Mouse (Mus musculus) testis, postnatal 14 days (tissue): ENCODE measurements at regions not wholly inside any gene's neighbourhood (a gene's known extent, or its start where the extent isn't known, plus 50 kb on each side); places are given as distances from the start of the nearest gene placed in this dataset.
"Not testable (repeated sequence)": the region's sequence is repeated elsewhere in the genome, so short reads cannot be mapped to it uniquely, and the experiment has no call there.

Experiments used
- DNase-seq: peaks from one replicate; pipeline ENCODE4 v3.0.0; 2021; ENCODE audit warnings: low spot score

DNA sequence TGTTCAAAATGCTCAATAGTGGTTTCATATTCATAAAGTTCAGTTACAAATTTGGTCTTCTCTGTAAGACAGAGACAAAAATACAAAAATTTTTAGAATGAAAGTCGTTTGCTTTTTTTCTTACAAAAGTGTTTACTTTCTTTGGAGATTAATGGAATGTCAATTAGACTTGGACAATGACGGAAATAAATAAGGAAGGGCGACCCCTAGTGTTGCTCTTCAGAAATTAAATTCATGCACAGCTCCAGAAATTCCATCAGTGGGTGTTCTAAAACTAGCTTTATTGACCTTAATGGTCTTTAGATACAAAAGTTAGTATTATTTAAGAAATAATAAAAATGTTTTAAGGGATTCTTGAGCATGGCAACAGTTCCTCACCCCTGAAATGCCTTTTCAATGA lies 141.8 kb upstream of the Lama2 start:
- no peak for DNase-seq

- DNase-seq = no peak
Measured at GRCm38 (mm10) chr10:27802368-27802767, 182.8 kb upstream of the Lama2 start.

DNA sequence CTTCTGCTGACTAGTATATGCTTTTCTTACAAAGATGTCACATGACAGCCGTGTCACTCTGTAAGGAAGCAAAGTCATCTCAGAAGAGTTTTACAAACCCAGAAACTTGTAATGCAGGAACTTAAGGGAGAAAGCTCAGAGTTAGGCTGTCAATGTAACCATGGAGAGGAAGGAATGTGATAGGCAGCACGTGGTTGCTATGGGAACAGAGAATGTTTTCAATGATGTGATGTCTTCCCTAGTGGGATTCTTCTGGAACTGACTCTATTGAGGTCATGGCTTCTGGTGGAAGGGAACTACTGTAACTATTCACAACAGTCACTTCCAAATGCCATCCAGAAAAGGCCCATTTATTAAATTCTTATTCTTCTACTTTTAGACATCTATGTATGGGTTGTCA lies 190.0 kb upstream of the Lama2 start:
- DNase-seq = no peak

GRCm38 (mm10) chr10:27825671-27826070 lies 206.1 kb upstream of the Lama2 start:
- DNase-seq = not testable (repeated sequence)

GRCm38 (mm10) chr10:27828346-27828745 lies 208.8 kb upstream of the Lama2 start:
- no peak for DNase-seq

GRCm38 (mm10) chr10:27838666-27839065 lies 219.1 kb upstream of the Lama2 start:
- no peak for DNase-seq

GRCm38 (mm10) chr10:27841042-27841709 lies 221.6 kb upstream of the Lama2 start:
- no peak for DNase-seq

DNA sequence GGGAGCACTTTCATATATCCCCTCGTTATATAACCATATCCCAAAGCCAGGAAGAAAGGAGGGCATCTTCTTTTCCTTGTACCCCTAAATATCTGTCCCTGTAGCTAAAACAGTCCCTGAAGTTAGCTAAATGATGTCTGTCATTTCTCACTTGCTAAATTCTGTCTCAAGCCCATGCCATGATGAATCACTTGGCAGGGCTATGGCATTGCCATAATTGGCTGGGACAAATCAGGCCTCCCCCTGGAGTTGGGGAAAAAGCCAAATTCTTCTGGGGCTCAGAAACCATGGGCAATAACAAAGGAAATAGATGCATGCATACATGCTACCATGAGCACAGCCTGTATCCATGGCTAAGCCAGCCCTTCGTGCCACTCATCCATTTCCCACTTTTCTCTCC lies 223.5 kb upstream of the Lama2 start:
- no peak for DNase-seq

DNA sequence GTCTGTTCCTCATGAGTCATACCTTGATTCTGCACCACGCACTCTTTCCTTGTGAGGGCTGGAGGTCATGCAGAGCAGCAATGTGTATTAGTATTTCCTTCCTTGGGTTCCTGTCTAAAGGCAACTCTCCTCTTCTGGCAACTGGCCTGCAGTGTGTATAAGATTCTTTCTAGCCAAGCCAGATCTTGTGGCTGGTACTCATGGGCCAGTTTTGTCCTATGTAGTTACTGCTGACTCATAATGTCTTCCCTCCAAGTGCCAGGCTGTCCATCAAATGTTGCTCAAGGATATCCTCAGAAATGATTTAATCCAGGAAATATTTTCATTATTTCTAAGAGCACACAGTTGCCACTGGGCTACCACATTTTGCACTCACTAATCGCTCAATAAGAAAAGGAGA lies 211.0 kb upstream of the Ptprk start:
- no peak for DNase-seq

DNA sequence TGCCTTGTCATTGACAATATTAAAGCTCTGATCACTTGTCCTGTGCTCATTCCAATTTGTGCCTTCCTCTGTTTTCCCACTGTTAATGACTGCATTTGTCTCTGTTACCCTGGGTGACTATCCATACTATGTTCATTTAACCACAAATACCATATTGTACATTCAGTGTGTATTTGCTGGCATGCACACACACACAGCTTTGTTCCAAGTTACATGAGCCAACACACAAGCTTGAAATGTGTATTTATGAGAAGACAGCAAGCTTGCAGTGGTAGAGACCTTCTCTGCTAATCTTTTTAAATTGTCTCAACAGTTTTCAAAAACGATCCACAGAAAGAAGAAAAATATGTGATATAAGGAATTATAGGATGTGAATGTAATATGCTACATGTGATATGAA lies 193.8 kb upstream of the Ptprk start:
- DNase-seq = no peak

GRCm38 (mm10) chr10:27891778-27892512 lies 182.7 kb upstream of the Ptprk start:
- DNase-seq = peak; percentile 39

- DNase-seq = no peak
Measured at GRCm38 (mm10) chr10:27916406-27916805, 158.2 kb upstream of the Ptprk start.

DNA sequence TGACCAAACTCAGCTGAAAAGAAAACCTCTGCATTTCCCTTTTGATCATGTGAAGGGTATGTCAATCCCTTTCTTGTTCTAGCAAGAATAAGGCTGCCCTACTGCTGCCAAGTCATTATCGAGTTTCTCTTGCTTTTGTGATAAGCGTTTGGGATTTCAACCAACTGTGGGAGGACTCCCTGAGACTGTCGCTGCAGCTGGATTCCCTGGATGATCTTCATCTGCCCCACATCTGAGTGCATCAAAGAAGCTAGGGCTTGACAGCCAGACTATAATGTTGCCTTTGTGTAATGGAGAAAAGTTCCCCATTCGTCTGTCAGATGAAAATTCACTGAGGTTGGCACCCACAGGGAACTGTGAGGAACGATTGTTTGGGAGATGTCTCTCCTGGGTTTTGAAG lies 147.4 kb upstream of the Ptprk start:
- no peak for DNase-seq

DNA sequence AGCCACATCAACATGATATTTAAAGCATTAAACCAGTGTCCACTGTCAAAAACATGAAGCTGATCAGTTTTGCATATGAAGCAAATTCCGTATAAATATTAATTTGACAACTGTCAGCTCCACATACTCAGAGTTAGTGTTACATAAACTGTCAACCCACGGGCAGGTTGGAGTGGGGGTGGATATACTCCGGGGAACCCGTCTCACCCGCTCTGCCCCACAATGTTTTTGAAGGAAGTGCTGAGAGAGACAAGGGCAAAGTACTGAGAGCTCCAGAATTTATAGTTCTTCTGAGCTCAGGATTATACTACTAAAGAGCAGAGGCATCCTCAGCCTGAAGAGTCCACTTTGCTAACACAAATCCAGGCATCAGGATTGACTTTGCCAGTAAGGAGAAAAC lies 132.5 kb upstream of the Ptprk start:
- DNase-seq = no peak

- DNase-seq = no peak
Measured at GRCm38 (mm10) chr10:27949127-27949526, 125.5 kb upstream of the Ptprk start.

DNA sequence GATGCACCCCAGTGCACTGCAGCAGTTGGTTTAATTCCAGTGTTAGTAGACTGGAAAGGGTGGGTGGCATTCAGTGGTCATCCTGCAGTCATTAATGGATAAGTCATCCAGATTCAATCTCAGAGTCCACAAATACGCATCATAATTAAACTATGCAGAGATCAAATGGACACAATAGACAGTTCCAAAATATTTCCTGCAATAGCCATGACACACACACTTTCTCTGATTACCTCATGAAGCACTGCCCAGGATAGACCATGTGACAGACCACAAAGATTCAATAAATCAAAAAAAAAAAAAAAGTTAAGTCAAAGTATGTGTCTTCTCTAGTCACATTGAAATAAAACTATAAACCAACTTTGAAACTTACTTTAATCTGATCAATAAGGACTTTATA lies 106.4 kb upstream of the Ptprk start:
- DNase-seq = no peak

DNA sequence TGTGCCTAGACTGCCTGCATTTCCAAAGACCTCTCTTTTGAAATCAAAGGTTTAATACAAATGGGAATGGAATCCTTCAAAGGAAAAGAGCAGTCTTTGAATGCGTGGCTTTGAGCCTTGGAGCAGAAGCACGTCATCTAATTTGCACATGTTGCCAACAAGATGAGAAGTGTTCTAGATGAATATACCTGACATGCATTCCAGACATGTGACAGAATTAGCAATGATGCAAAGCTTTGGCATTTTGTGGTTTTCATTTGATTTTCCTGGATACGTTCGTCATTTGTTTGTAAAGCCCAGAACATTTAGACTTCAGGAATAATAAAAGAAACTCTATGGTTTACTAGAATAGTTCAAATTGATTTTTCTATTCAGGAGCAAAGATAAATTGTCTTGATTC lies 90.6 kb upstream of the Ptprk start:
- DNase-seq = no peak

DNA sequence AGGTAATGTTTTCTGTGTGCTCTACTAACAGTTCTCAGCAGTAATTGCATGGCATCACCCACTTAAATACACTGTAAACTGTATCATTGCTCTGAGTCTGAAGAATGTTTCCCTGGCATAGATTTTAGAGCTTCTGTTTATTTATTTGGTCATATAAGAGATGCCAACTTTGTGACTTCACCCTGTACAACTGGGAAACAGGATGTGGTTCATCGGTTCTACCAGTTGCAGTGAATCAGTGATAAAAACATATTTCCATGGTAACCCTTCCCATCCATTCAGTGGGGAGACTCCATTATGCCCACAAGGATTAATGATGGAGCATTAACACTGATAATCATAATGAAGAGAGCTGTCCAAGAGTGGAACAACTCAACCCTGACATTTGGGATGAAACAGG lies 89.6 kb upstream of the Ptprk start:
- DNase-seq = no peak

DNA sequence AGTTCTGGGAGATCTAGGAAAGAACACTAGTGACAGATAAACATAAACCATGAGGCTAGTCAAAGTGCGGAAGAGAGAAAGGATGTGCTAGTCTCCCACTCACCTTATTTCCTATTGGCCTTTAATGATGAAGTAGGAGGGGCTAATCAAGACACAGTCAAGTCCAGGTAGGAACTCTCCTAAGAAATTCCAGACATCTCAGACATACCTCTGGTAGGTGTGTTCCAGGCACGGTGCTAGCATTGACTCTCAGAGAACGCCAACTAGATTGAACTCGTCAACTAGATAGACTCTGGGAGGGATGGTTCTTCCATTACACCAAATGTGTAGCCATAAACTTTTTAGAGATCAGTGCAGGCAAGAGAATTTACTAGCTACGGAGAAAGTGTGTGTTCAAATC lies 87.6 kb upstream of the Ptprk start:
- DNase-seq = no peak

GRCm38 (mm10) chr10:27988066-27988465 lies 86.6 kb upstream of the Ptprk start:
- DNase-seq = no peak

GRCm38 (mm10) chr10:27990359-27991056 lies 84.1 kb upstream of the Ptprk start:
- DNase-seq = no peak

GRCm38 (mm10) chr10:27991057-27991365 lies 83.6 kb upstream of the Ptprk start:
- DNase-seq = no peak

DNA sequence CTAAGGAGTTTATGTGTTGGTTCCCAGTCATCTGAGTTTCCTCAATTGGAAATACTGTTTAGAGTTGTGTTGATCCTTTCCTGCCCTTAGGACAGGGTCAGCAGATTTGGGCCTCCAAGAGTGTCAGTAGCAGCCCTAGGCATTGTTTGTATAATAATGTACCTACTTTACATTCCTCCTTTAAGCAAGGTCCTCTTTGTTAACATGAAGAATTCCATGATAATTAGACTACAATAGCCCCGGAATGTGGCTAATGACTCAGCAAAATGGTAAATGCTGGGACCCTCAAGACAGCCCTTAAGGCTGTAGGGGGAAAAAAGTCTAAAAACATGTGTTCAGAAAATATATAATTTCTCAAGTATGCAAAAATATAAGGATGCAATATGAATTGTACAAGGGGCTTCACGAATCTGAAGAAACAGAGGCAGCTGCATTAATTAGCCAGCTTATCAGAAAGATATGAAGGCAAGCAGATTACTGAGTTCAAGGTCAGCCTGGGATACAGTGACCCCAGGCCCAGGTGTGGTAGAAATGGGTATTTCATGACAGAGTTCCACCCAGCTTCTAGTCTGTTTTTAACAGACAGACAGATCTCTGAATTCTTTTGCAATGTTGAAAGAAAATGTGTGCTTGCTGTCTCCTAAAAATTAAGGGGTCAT lies 80.1 kb upstream of the Ptprk start:
- no peak for DNase-seq
